Mouse (Mus musculus) erythroblast, embryonic 14.5 days (primary cell): ENCODE data around the gene Tnpo1.

ENCODE experiments used
- GATA1 ChIP-seq: IDR thresholded peaks from 2 replicates; pipeline ENCODE4 v1.6.1; 2012; ENCODE audit warnings: low read length, inconsistent platforms, mixed read lengths
- TAL1 ChIP-seq: IDR thresholded peaks from 3 replicates; pipeline ENCODE4 v1.6.1; 2012; ENCODE audit warnings: low read length, inconsistent platforms, mixed read lengths

GRCm38 (mm10) chr13:98899550-98899949 lies 26.6 kb downstream of the Tnpo1 start:
- TF ChIP-seq GATA1, result no peak
- no peak for TF ChIP-seq TAL1
